Mouse (Mus musculus) embryonic fibroblast, embryonic 13.5 days (primary cell): ENCODE results near the gene Chchd10. TPM values are rescaled to one million over a fixed set of nuclear protein-coding genes. Genes with fewer than 3 reads are reported as not detected.
"Not testable (repeated sequence)": the region's sequence is repeated elsewhere in the genome, so short reads cannot be mapped to it uniquely, and the experiment has no call there.

Source experiments
- H3K27ac ChIP-seq: 2 replicates; pipeline ENCODE4 v1.5.1; 2012; ENCODE audit warnings: low read length, control low read depth, inconsistent platforms; ENCODE audit not compliant: insufficient read depth
- H3K4me1 ChIP-seq: 2 replicates; pipeline ENCODE4 v1.6.1; 2011; ENCODE audit warnings: low read length; ENCODE audit not compliant: control insufficient read depth, insufficient read depth
- H3K4me3 ChIP-seq: 2 replicates; pipeline ENCODE4 v1.5.1; 2011; ENCODE audit warnings: mild to moderate bottlenecking, control low read depth, low read length; ENCODE audit not compliant: insufficient read depth
- CTCF ChIP-seq: IDR thresholded peaks from 2 replicates; pipeline ENCODE4 v1.5.1; 2011; ENCODE audit warnings: mild to moderate bottlenecking, control low read depth, low read length, moderate library complexity, borderline replicate concordance; ENCODE audit not compliant: insufficient read depth
- POLR2A ChIP-seq: IDR thresholded peaks from 2 replicates; pipeline ENCODE4 v1.6.1; 2011; ENCODE audit warnings: low read depth, mild to moderate bottlenecking, control low read depth, low read length, moderate library complexity
- polyA plus RNA-seq: library from polyadenylated mRNA; stranded (reverse); fragments of >200 nt; gene quantifications from 2 replicates; pipeline ENCODE4 v1.2.4, GENCODE M21; 2011; ENCODE audit warnings: low read depth; ENCODE audit not compliant: missing spikeins, insufficient read length

Gene Chchd10
- polyA plus RNA-seq: 21.8 and 23.1 TPM in 2 replicates

- TF ChIP-seq CTCF (no peak), POLR2A (no peak)
- Histone ChIP-seq H3K4me1 (peaks cover 8% of the 10 kb centered on the region), H3K27ac (peak within 1 kb of the TSS; percentile 14; the same call in 1 of the 2 replicates), H3K4me3 (peak within 1 kb of the TSS; percentile 62)
These were observed at the start of gene Chchd10 for GRCm38 (mm10) chr10:75932891-75933290. Gene Chchd10, plus strand, starts transcription at chr10:75933130.

DNA sequence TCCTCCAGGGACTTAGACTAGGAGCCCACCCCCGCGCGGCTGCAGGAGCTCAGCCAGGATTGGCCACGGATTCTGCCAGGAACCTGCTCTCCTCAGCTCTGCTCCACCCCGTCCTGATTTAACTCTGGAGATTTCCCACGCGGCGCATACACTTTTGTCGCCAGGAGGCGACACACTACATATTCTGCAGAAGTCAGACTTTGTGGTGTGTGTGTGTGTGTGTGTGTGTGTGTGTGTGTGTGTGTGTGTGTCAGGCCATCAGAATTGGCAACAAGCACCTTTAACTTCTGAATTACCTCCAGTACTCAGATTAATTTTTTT, 49.7 kb upstream of the Chchd10 start:
- Histone ChIP-seq H3K27ac (no peak overlapping the region), H3K4me1 (no peaks in the 10 kb centered on the region), H3K4me3 (no peak overlapping the region)
- TF ChIP-seq POLR2A: no peak
- TF ChIP-seq CTCF: 0 out of 2 replicates have a peak, but pooled peaks have one; percentile 16

DNA sequence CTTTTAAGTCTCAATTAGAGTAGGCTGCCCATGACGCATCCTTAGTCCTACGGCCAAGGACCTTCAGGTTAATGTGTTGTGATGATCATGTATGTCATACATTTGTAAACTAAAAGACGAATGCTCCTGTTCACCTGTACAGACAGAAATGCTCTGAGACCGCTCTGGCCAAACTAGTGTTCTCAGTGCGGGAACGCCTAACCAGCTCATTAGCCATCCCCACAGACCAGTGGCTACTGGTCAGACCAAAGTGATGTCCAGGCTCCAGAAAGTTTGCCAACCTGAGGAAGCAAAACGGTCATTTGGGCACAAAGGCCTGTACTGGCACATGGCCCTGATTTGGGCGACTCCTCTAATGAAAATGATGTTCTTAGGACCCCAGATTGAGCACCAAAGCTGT, 48.2 kb upstream of the Chchd10 start:
- no peak overlapping the region for H3K4me3 ChIP-seq
- H3K4me1 ChIP-seq: no peaks in the 10 kb centered on the region
- no peak overlapping the region for H3K27ac ChIP-seq
- TF ChIP-seq CTCF (no peak), POLR2A (no peak)

DNA sequence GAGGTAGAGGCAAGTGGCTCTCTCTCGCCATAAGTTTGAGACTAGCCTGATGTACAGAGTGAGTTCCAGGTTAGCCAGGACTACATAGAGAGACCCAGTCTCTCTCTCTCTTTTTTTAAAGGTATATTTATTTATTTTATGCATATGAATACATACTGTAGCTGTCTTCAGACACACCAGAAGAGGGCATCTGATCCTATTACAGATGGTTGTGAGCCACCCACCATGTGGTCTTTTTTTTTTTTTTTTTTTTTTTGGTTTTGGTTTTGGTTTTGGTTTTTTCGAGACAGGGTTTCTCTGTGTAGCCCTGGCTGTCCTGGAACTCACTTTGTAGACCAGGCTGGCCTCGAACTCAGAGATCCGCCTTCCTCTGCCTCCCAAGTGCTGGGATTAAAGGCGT, 45.4 kb upstream of the Chchd10 start:
- H3K4me3 ChIP-seq, H3K27ac ChIP-seq, H3K4me1 ChIP-seq: not testable (repeated sequence)

DNA sequence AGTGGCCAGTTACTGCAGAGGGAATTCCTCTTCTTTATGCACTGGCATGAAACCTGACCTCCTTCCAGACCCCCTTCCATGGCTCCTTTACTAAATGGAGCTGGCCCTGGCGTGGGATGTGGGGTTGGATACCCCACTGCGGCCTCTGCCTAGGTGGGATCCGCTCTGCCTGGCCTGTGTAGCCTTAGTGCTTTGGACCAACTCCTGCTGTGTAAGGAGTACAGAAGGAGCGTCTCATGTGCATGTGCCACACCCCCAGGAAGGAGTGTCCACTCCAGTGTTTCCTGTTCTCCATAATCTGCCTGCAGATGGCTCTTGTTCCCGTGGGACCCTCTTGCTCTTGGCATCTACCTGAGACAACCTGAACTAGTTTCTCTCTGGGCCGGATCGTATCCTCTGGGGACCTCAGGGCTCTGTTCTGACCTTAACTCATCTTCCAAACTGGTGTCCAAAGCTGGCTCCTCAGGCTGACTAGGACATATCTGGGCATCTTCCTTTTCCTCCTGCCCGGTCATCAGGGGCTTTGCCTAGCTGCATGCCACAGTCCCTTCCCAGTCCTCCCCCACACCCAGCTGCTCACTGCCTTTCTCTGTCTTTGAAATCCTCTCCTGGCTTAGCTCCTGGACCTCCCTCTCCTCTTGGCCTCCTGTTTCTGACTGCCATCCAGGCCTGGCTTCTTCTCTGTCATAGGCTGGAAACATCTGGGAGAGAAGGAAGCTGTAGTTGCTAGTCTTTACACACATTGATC, 43.4 kb upstream of the Chchd10 start:
- H3K4me1 ChIP-seq: no peaks in the 10 kb centered on the region
- no peak overlapping the region for H3K27ac ChIP-seq
- H3K4me3 ChIP-seq: no peak overlapping the region
- TF ChIP-seq CTCF (no peak), POLR2A (no peak)

DNA sequence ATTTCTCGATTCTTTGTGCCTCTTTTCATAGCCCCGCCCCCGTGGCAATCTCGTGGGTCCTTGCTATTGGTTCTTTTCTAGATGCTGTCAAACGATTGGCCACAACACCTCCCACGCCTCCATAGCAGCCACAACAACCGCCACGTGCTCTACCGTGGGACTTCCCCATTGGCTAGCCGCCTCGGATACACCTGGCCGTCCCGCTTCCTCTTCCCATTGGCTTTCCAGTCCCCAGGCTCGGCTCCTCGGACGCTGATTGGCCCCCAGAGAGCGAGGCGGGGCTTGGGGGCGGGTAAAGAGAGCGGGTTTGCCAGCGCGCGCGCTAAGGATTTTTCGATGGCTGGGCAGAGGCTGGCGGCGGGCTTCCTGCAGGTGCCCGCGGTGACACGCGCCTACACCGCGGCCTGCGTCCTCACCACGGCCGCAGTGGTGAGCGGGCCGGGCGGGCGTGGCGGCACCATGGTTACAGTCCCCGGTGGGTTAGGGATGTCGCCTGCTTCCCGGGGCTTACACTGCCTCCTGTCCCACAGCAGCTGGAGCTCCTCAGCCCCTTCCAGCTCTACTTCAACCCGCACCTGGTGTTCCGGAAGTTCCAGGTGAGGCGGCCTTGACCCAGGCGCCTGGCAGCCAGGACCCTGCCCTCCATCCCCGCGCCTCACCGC, 39.7 kb upstream of the Chchd10 start, which contains the start of gene Derl3:
TSS of gene Derl3 (plus strand) at position 325 of the 662 bp plus-strand sequence.
- H3K4me3 ChIP-seq: no peak within 1 kb of the TSS
- no peak within 1 kb of the TSS for H3K27ac ChIP-seq
- peaks cover 4% of the 10 kb centered on the region for H3K4me1 ChIP-seq
- TF ChIP-seq CTCF: no peak
- no peak for TF ChIP-seq POLR2A

DNA sequence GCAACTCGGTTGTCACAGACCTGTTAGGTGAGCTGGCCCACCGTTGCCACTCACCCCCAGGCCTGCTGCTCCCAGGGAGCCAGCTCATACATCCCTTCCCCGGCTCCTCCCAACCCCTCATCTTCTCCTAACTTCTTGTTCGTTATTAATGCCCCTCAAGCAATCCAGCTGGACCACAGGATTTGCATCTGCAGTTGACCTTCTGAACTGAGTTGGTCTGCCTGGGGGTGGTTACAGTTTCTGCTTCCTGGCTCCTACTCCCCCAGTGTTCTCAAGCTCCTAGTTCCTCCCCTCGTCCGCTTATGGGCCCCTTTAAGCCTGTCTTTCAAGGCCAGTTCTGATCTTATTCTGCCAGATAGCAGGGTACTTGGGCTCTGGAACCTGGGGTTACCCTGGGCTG, 38.3 kb upstream of the Chchd10 start:
- TF ChIP-seq CTCF: no peak
- TF ChIP-seq POLR2A: no peak

DNA sequence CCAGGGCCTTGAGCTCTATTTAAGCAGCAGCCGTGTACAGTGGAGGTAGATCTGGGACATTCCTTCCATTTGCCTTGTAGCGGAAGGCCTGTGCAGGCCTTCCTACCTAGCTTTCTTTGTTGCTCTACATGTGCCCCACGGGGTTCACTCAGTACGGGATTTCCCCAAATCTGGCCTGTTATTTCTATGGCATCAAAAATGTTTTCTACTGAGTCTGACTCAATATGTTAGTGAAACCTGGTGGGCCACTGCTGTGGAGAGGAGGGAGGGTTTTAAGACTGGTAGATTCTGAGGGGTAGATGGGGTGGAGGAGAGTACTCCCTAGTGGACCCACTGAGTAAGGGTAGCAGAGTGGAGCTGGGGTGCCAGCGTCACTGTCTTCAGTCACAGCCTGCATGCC, 37.2 kb upstream of the Chchd10 start:
- no peak for TF ChIP-seq CTCF
- no peak for TF ChIP-seq POLR2A
- Histone ChIP-seq H3K27ac (no peak overlapping the region), H3K4me1 (peaks cover 11% of the 10 kb centered on the region), H3K4me3 (no peak overlapping the region)

More for the DNA sequence above, 38.3 kb upstream of the Chchd10 start:
- Histone ChIP-seq H3K4me3 (no peak overlapping the region), H3K4me1 (peaks cover 9% of the 10 kb centered on the region), H3K27ac (no peak overlapping the region)

- H3K4me1 ChIP-seq: peaks cover 11% of the 10 kb centered on the region
- H3K4me3 ChIP-seq: no peak overlapping the region
- TF ChIP-seq CTCF: no peak
- no peak overlapping the region for H3K27ac ChIP-seq
These were observed 36.7 kb upstream of the Chchd10 start for GRCm38 (mm10) chr10:75896208-75896607.

DNA sequence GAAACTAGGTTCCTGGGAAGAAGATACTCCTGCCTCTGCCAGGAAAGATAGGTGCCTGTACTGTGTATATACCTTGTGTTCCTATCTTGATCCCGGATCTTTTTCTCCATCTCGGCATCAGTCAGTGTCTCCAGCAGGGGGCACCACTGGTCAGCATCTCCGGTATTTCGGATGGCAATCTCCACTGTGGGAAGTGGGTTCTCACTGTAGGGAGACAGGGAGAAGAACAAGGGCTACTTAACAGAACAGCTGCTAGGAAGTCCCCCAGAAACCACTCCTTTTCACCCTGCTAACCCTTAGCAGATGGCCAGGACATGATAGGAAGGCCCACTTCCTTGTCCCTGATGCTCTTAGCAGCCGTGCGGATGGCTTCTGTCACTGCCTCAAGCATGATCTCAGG, 35.6 kb upstream of the Chchd10 start:
- TF ChIP-seq POLR2A: no peak
- TF ChIP-seq CTCF: peak; percentile 64; the same call in 1 of the 2 replicates

GRCm38 (mm10) chr10:75898039-75898564, 34.8 kb upstream of the Chchd10 start:
- H3K4me3 ChIP-seq: no peak overlapping the region
- H3K4me1 ChIP-seq: peaks cover 11% of the 10 kb centered on the region
- H3K27ac ChIP-seq: peak overlapping the region; percentile 88
- TF ChIP-seq POLR2A (no peak), CTCF (no peak)

More for the DNA sequence above, 35.6 kb upstream of the Chchd10 start:
- Histone ChIP-seq H3K4me3 (no peak overlapping the region), H3K4me1 (peaks cover 11% of the 10 kb centered on the region), H3K27ac (no peak overlapping the region; the same call in 1 of the 2 replicates)
